Mouse (Mus musculus) forebrain, embryonic 15.5 days (tissue): ENCODE measurements at regions not wholly inside any gene's neighbourhood (a gene's known extent, or its start where the extent isn't known, plus 50 kb on each side); places are given as distances from the start of the nearest gene placed in this dataset.

Experiments
- ATAC-seq: fragments of 200-750 bp; cut with Nextera tagmentation; replicated peaks from 2 replicates; pipeline ENCODE4 v1.8.0; 2017; ENCODE audit warnings: mild to moderate bottlenecking, moderate TSS enrichment, moderate library complexity
- H3K27ac ChIP-seq: fragments of 300-500 bp; sonication (generic); replicated peaks from 2 replicates; pipeline ENCODE4 v1.5.1; 2015; ENCODE audit warnings: mild to moderate bottlenecking, inconsistent platforms
- H3K27me3 ChIP-seq: fragments of 300-500 bp; sonication (generic); 2 replicates; pipeline ENCODE4 v1.6.1; 2015; ENCODE audit warnings: inconsistent platforms
- H3K36me3 ChIP-seq: fragments of 300-500 bp; sonication (generic); 2 replicates; pipeline ENCODE4 v1.6.1; 2015; ENCODE audit warnings: mild to moderate bottlenecking, inconsistent platforms
- H3K4me1 ChIP-seq: fragments of 300-500 bp; sonication (generic); 2 replicates; pipeline ENCODE4 v1.6.1; 2015; ENCODE audit warnings: inconsistent platforms
- H3K4me2 ChIP-seq: fragments of 300-500 bp; sonication (generic); replicated peaks from 2 replicates; pipeline ENCODE4 v1.6.1; 2015; ENCODE audit warnings: mild to moderate bottlenecking, inconsistent platforms
- H3K4me3 ChIP-seq: fragments of 300-500 bp; sonication (generic); 2 replicates; pipeline ENCODE4 v1.5.1; 2015; ENCODE audit warnings: mild to moderate bottlenecking, inconsistent platforms
- H3K9ac ChIP-seq: fragments of 300-500 bp; sonication (generic); replicated peaks from 2 replicates; pipeline ENCODE4 v1.6.1; 2015; ENCODE audit warnings: mild to moderate bottlenecking, inconsistent platforms
- H3K9me3 ChIP-seq: fragments of 300-500 bp; sonication (generic); 2 replicates; pipeline ENCODE4 v1.6.1; 2016; ENCODE audit warnings: inconsistent platforms
- WGBS: fragments of 180-500 bp; shearing (Covaris S2); methylation state at CpG from one replicate; pipeline ENCODE4 v1.1.7; 2015; ENCODE audit warnings: mixed read lengths; 5-methylcytosine and 5-hydroxymethylcytosine counted together

- Histone ChIP-seq H3K4me2 (no peak overlapping the region), H3K36me3 (no peaks in the 10 kb centered on the region), H3K4me1 (no peaks in the 10 kb centered on the region), H3K9ac (no peak overlapping the region), H3K4me3 (no peak overlapping the region), H3K27ac (no peak overlapping the region), H3K9me3 (no peaks in the 10 kb centered on the region), H3K27me3 (no peaks in the 10 kb centered on the region)
- no peak for ATAC-seq
- WGBS = 83% methylated on average over 2 of the region's 2 CpGs
These were observed 118.7 kb upstream of the Kbtbd8 start for GRCm38 (mm10) chr6:94998371-94998770.

- H3K4me3 ChIP-seq = no peak overlapping the region
- no peaks in the 10 kb centered on the region for H3K9me3 ChIP-seq
- WGBS = 100% methylated on average over 1 of the region's 1 CpGs
- H3K27ac ChIP-seq = no peak overlapping the region
- H3K4me1 ChIP-seq = no peaks in the 10 kb centered on the region
- no peaks in the 10 kb centered on the region for H3K36me3 ChIP-seq
- ATAC-seq = no peak
- no peaks in the 10 kb centered on the region for H3K27me3 ChIP-seq
- H3K4me2 ChIP-seq = no peak overlapping the region
- no peak overlapping the region for H3K9ac ChIP-seq
These were observed 122.7 kb upstream of the Kbtbd8 start for GRCm38 (mm10) chr6:94994376-94994775.

GRCm38 (mm10) chr6:94987427-94987826 lies 129.6 kb upstream of the Kbtbd8 start:
- Histone ChIP-seq H3K4me3 (no peak overlapping the region), H3K27ac (no peak overlapping the region), H3K4me1 (no peaks in the 10 kb centered on the region), H3K9me3 (no peaks in the 10 kb centered on the region), H3K4me2 (no peak overlapping the region), H3K9ac (no peak overlapping the region), H3K27me3 (no peaks in the 10 kb centered on the region), H3K36me3 (no peaks in the 10 kb centered on the region)
- ATAC-seq = no peak
- 16% methylated on average over 5 of the region's 5 CpGs for WGBS

- Histone ChIP-seq H3K4me1 (no peaks in the 10 kb centered on the region), H3K4me2 (no peak overlapping the region), H3K9ac (no peak overlapping the region), H3K27ac (no peak overlapping the region), H3K27me3 (no peaks in the 10 kb centered on the region), H3K36me3 (no peaks in the 10 kb centered on the region), H3K9me3 (no peaks in the 10 kb centered on the region), H3K4me3 (no peak overlapping the region)
- peak; percentile 80; the same call in 1 of the 2 replicates for ATAC-seq
- 18% methylated on average over 4 of the region's 4 CpGs for WGBS
These were observed 130.7 kb upstream of the Kbtbd8 start for GRCm38 (mm10) chr6:94986346-94986745.

GRCm38 (mm10) chr6:94984411-94984895 lies 132.6 kb upstream of the Kbtbd8 start:
- Histone ChIP-seq H3K9me3 (no peaks in the 10 kb centered on the region), H3K9ac (no peak overlapping the region), H3K27ac (no peak overlapping the region), H3K4me2 (no peak overlapping the region), H3K4me3 (no peak overlapping the region), H3K36me3 (no peaks in the 10 kb centered on the region), H3K27me3 (no peaks in the 10 kb centered on the region), H3K4me1 (no peaks in the 10 kb centered on the region)
- ATAC-seq = no peak
- WGBS = 94% methylated on average over 3 of the region's 3 CpGs

GRCm38 (mm10) chr6:94968683-94969082 lies 148.4 kb upstream of the Kbtbd8 start:
- 81% methylated on average over 5 of the region's 5 CpGs for WGBS
- H3K4me3 ChIP-seq = no peak overlapping the region
- H3K4me2 ChIP-seq = no peak overlapping the region
- no peak for ATAC-seq
- H3K36me3 ChIP-seq = no peaks in the 10 kb centered on the region
- no peaks in the 10 kb centered on the region for H3K4me1 ChIP-seq
- no peaks in the 10 kb centered on the region for H3K9me3 ChIP-seq
- no peak overlapping the region for H3K9ac ChIP-seq
- H3K27me3 ChIP-seq = no peaks in the 10 kb centered on the region
- no peak overlapping the region for H3K27ac ChIP-seq

- ATAC-seq = no peak
- Histone ChIP-seq H3K9me3 (no peaks in the 10 kb centered on the region), H3K9ac (no peak overlapping the region), H3K4me3 (no peak overlapping the region), H3K4me2 (no peak overlapping the region), H3K36me3 (no peaks in the 10 kb centered on the region), H3K4me1 (no peaks in the 10 kb centered on the region), H3K27me3 (no peaks in the 10 kb centered on the region), H3K27ac (no peak overlapping the region)
- 6% methylated on average over 3 of the region's 3 CpGs for WGBS
These were observed 150.1 kb upstream of the Kbtbd8 start for GRCm38 (mm10) chr6:94966962-94967361.

- 84% methylated on average over 4 of the region's 4 CpGs for WGBS
- ATAC-seq = no peak
- Histone ChIP-seq H3K9me3 (no peaks in the 10 kb centered on the region), H3K9ac (no peak overlapping the region), H3K4me2 (no peak overlapping the region), H3K4me1 (0 out of 2 replicates have a peak, but pooled peaks cover 1% of the 10 kb centered on the region), H3K27ac (no peak overlapping the region), H3K36me3 (no peaks in the 10 kb centered on the region), H3K27me3 (no peaks in the 10 kb centered on the region), H3K4me3 (no peak overlapping the region)
These were observed 153.8 kb upstream of the Kbtbd8 start for GRCm38 (mm10) chr6:94963204-94963603.

GRCm38 (mm10) chr6:94962411-94963087 lies 154.5 kb upstream of the Kbtbd8 start:
- no peaks in the 10 kb centered on the region for H3K27me3 ChIP-seq
- 74% methylated on average over 7 of the region's 7 CpGs for WGBS
- ATAC-seq = no peak

GRCm38 (mm10) chr6:94961821-94962220 lies 155.2 kb upstream of the Kbtbd8 start:
- no peaks in the 10 kb centered on the region for H3K36me3 ChIP-seq
- H3K27ac ChIP-seq = no peak overlapping the region
- H3K9me3 ChIP-seq = no peaks in the 10 kb centered on the region
- no peak overlapping the region for H3K4me3 ChIP-seq
- peaks cover 4% of the 10 kb centered on the region; the same call in 1 of the 2 replicates for H3K4me1 ChIP-seq
- no peak for ATAC-seq
- 88% methylated on average over 1 of the region's 1 CpGs for WGBS
- no peak overlapping the region for H3K4me2 ChIP-seq
- no peaks in the 10 kb centered on the region for H3K27me3 ChIP-seq
- H3K9ac ChIP-seq = no peak overlapping the region

More at GRCm38 (mm10) chr6:94962411-94963087, 154.5 kb upstream of the Kbtbd8 start:
- no peak overlapping the region for H3K4me3 ChIP-seq
- H3K9me3 ChIP-seq = no peaks in the 10 kb centered on the region
- H3K9ac ChIP-seq = no peak overlapping the region
- no peaks in the 10 kb centered on the region for H3K36me3 ChIP-seq
- H3K4me1 ChIP-seq = peaks cover 4% of the 10 kb centered on the region; the same call in 1 of the 2 replicates
- no peak overlapping the region for H3K27ac ChIP-seq
- H3K4me2 ChIP-seq = no peak overlapping the region

GRCm38 (mm10) chr6:94957990-94958389 lies 159.1 kb upstream of the Kbtbd8 start:
- H3K4me3 ChIP-seq = no peak overlapping the region
- no peaks in the 10 kb centered on the region for H3K36me3 ChIP-seq
- no peak overlapping the region for H3K27ac ChIP-seq
- peaks cover 6% of the 10 kb centered on the region; the same call in 1 of the 2 replicates for H3K9me3 ChIP-seq
- H3K27me3 ChIP-seq = no peaks in the 10 kb centered on the region
- no peak overlapping the region for H3K9ac ChIP-seq
- 47% methylated on average over 6 of the region's 6 CpGs for WGBS
- peaks cover 4% of the 10 kb centered on the region; the same call in 1 of the 2 replicates for H3K4me1 ChIP-seq
- no peak overlapping the region for H3K4me2 ChIP-seq
- ATAC-seq = no peak

- Histone ChIP-seq H3K4me1 (peaks cover 4% of the 10 kb centered on the region; the same call in 1 of the 2 replicates), H3K4me2 (no peak overlapping the region), H3K9ac (no peak overlapping the region), H3K9me3 (peaks cover 6% of the 10 kb centered on the region; the same call in 1 of the 2 replicates), H3K4me3 (no peak overlapping the region), H3K36me3 (no peaks in the 10 kb centered on the region), H3K27ac (no peak overlapping the region), H3K27me3 (no peaks in the 10 kb centered on the region)
- 88% methylated on average over 6 of the region's 6 CpGs for WGBS
- ATAC-seq = no peak
These were observed 159.8 kb upstream of the Kbtbd8 start for GRCm38 (mm10) chr6:94957172-94957668.
